Mouse (Mus musculus): ENCODE data around the gene Klf1. TPM values are rescaled to one million over a fixed set of nuclear protein-coding genes. Genes with fewer than 3 reads are reported as not detected.

Gene Klf1
- polyA plus RNA-seq (2016; fragmentation: Nextera tagmentation; extraction: Ambion mirVana), result 4.7 and 5.4 TPM in 2 replicates

DNA sequence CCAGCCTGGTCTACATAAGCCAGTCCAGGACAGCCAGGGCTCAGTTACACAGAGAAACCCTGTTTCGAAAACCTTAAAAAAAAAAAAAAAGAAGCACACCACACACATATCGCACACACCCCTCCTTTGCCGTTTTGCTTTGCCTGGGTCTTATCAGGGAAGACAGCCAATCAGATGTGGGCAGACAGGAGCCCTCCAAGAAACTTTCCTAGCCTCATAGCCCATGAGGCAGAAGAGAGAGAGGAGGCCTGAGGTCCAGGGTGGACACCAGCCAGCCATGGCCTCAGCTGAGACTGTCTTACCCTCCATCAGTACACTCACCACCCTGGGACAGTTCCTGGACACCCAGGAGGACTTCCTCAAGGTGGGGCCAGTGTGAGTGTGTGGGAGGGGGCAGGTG lies at the start of gene Klf1:
TSS of gene Klf1 (plus strand) at position 177 of the 400 bp plus-strand sequence.
- no peak for ATAC-seq (ENCODE audit: insufficient number of reproducible peaks, insufficient read depth, low FRiP score, low TSS enrichment)
- H3K4me3 ChIP-seq, result peak within 1 kb of the TSS; percentile 61
- 63% methylated on average over 3 of the region's 3 CpGs for WGBS
- H3K4me2 ChIP-seq (replicated peaks), result peak within 1 kb of the TSS; percentile 94
- H3K9ac ChIP-seq, result peak within 1 kb of the TSS; percentile 74
- H3K27ac ChIP-seq, result peak within 1 kb of the TSS; percentile 80
- H3K9me3 ChIP-seq, result no peaks in the 10 kb centered on the region
- H3K27me3 ChIP-seq, result no peaks in the 10 kb centered on the region
- H3K36me3 ChIP-seq, result no peaks in the 10 kb centered on the region
- H3K4me1 ChIP-seq, result peaks cover 5% of the 10 kb centered on the region; the same call in 1 of the 2 replicates

DNA sequence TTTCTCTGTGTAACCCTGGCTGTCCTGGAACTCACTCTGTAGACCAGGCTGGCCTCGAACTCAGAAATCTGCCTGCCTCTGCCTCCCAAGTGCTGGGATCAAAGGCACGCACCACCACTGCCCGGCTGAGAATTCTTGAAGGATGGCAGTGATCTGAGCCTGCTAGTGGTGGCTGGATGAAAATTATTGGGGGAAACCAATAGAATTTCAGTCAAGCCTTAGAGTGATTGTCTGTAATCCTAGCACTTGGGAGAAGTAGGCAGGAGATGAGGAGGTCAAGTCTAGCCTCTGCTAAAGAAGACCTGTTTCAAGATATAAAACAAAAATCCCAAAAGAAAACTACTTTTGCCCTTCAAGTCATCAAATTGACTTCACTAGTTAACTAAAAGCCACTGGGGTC lies 45.3 kb upstream of the Klf1 start:
- Histone ChIP-seq H3K27ac (no peak overlapping the region), H3K27me3 (no peaks in the 10 kb centered on the region), H3K4me3 (peak overlapping the region; percentile 97), H3K9me3 (no peaks in the 10 kb centered on the region), H3K4me1 (peaks cover 12% of the 10 kb centered on the region), H3K36me3 (peaks cover 23% of the 10 kb centered on the region), H3K4me2 (replicated peaks) (0 out of 2 replicates have a peak overlapping the region, but pooled peaks have one; percentile 92), H3K9ac (no peak overlapping the region)
- WGBS, result 97% methylated on average over 3 of the region's 3 CpGs
- ATAC-seq (ENCODE audit: insufficient number of reproducible peaks, insufficient read depth, low FRiP score, low TSS enrichment), result peak; percentile 13; the same call in 1 of the 2 replicates

DNA sequence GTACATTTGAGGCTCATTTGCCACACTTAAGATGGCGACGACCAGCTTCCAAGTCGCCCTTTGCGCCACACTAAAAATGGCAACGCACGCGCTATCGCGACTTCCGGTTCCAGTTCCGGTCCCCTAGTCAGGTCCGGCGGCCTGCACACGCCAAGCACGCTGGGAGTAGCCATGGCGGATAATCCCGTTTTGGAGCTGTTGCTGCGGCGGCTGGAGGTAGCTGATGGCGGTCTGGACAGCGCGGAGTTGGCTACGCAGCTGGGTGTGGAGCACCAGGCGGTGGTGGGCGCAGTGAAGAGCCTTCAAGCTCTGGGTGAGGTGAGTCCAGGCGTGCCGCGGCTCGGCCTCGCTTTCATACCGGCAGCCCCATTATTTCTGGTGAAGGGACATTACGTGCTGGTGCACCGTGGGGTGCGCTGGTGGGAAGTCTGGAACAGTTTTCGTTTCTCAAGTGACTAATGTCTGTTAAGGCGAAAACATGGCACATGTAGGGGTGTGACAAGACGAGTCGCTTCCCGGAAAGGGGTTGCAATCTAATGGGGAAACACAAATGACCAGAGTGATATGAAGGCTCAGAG lies 44.8 kb upstream of the Klf1 start, which contains the start of gene Farsa:
TSS of gene Farsa (plus strand) at position 126 of the 578 bp plus-strand sequence.
- ATAC-seq (ENCODE audit: insufficient number of reproducible peaks, insufficient read depth, low FRiP score, low TSS enrichment), result peak; percentile 80
- peaks cover 12% of the 10 kb centered on the region for H3K4me1 ChIP-seq
- H3K36me3 ChIP-seq, result peaks cover 28% of the 10 kb centered on the region

DNA sequence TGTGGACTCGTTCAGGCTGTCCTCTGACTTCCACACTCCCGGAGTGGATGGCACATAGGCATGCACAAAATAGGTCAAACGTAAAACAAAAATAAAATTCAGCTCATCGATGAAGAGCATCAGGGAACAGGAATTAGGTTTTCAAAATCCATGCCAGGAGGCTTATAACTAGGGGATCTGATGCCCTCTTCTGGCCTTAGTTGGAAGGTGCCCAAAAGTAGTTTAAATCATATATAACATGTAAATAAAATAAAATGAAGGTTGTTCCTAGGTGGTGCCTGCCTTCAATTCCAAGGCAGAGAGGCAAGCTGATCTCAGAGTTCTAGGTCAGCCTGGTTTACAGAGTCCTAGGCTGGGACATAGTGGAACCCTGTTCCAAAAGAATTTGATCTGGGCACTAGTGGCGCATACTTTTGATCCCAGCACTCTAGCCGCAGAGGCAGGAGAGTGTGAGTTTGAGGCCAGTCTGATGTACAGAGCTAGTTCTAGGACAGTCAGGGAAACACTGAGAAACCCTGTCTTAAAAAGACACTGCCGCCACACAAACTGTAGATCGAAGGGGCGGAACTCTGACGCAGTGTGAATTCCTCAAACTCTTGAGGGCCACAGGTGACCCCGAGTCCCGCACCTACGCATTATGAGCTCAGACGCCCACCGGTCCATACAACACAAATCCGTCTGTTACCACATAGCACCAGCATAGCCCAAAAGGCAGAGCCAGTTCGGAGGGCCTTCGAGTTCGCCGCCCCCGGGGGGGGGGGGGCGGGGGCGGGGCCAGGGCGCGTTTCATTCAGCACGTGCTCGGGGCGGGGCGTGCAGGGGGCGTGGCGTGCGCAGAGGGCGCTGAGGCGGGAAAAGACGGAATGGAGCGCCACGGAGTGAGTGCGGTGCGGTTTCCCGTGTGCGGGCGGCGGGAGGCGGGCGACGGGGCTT lies 30.1 kb upstream of the Klf1 start, which contains the start of gene Syce2:
TSS of gene Syce2 (plus strand) at position 736 of the 933 bp plus-strand sequence.
- peak; percentile 19; the same call in 1 of the 2 replicates for ATAC-seq (ENCODE audit: insufficient number of reproducible peaks, insufficient read depth, low FRiP score, low TSS enrichment)
- WGBS, result 14% methylated on average over 45 of the region's 46 CpGs
- no peak within 1 kb of the TSS for H3K27ac ChIP-seq
- H3K9me3 ChIP-seq, result no peaks in the 10 kb centered on the region
- H3K4me3 ChIP-seq, result peak within 1 kb of the TSS; percentile 39
- peaks cover 11% of the 10 kb centered on the region; the same call in 1 of the 2 replicates for H3K4me1 ChIP-seq
- peak within 1 kb of the TSS; percentile 88 for H3K4me2 ChIP-seq (replicated peaks)
- H3K27me3 ChIP-seq, result 0 out of 2 replicates have a peak, but pooled peaks cover 4% of the 10 kb centered on the region
- H3K9ac ChIP-seq, result peak within 1 kb of the TSS; percentile 59
- peaks cover 30% of the 10 kb centered on the region for H3K36me3 ChIP-seq

More for the DNA sequence above, 44.8 kb upstream of the Klf1 start, which contains the start of gene Farsa:
- H3K9me3 ChIP-seq, result no peaks in the 10 kb centered on the region
- H3K27ac ChIP-seq, result peak within 1 kb of the TSS; percentile 74
- no peaks in the 10 kb centered on the region for H3K27me3 ChIP-seq
- WGBS, result under 1% methylated on average over 39 of the region's 39 CpGs
- peak within 1 kb of the TSS; percentile 92 for H3K9ac ChIP-seq
- H3K4me2 ChIP-seq (replicated peaks), result peak within 1 kb of the TSS; percentile 92
- peak within 1 kb of the TSS; percentile 97 for H3K4me3 ChIP-seq

DNA sequence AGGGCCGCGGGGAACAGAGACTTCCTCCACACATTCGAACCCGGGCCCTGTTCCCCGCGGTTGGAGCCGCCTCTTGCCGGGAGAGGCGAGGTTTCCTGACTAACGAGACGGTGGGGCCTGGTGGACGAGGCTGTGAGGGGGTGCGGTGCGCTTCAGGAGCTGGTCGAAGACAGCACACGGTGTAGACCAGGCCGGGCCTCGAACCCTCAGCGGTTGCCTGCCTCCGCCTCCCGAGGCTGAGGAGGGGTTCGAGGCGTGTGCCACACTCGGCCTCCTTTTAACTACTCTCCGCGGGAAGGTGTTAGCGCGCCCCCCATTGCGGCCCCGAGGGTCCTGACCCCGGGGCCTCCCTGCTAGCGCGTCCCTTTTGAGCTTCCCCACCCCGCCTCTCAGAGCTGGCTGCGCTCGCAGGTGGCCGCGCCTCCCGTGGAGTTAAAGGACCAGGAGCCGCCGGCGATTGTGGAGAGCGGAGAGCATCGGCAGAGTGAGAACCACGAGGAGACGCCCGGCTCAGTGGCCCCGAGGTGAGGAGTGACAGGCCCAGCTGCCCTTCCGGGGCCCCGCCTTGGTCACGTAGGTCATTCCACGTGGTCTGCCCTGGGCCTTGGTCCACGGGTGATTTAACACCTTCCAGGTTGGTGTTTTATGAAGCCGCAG lies 29.3 kb upstream of the Klf1 start:
- ATAC-seq (ENCODE audit: insufficient number of reproducible peaks, insufficient read depth, low FRiP score, low TSS enrichment), result peak; percentile 65
- Histone ChIP-seq H3K9ac (peak overlapping the region; percentile 59), H3K27me3 (0 out of 2 replicates have a peak, but pooled peaks cover 4% of the 10 kb centered on the region), H3K9me3 (no peaks in the 10 kb centered on the region), H3K4me2 (replicated peaks) (peak overlapping the region; percentile 88), H3K4me1 (peaks cover 11% of the 10 kb centered on the region; the same call in 1 of the 2 replicates), H3K4me3 (peak overlapping the region; percentile 39), H3K36me3 (peaks cover 22% of the 10 kb centered on the region), H3K27ac (no peak overlapping the region)
- WGBS, result 3% methylated on average over 54 of the region's 54 CpGs

DNA sequence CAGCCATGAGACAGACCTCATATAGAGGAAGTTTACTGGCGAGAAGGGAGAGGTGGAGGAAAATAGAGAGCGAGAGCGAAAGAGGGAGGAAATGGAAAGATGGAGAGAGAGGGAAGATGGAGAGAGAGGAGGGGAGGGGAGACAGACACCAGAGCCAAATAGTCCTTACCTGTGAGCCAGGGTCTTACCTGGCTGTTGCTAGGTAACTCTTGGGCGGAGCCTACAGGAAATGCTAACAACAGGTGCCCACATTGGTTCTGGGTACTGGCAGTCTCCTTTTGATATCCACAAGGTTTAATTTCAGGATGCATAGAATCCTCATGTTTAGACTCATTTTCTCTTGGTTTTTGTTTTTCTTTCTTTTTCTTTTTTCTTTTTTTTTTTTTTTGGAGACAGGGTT lies 28.7 kb upstream of the Klf1 start:
- ATAC-seq (ENCODE audit: insufficient number of reproducible peaks, insufficient read depth, low FRiP score, low TSS enrichment), result no peak

DNA sequence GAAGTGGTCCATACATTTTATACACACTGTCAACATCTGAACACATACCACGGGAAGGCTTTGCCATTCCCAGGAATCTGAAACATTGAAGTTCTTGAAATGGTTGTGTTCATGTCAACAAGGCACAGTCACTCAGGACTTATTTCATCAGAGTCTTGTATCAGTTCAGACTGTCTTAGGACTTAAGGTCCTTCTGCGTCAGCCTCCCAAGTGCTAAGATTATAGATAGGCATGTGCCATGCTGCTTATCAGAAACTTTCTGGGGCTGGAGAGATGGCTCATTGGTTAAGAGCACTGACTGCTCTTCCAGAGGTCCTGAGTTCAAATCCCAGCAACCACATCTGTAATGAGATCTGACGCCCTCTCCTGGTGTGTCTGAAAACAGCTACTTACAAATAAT lies 27.4 kb upstream of the Klf1 start:
- 87% methylated on average over 3 of the region's 3 CpGs for WGBS
- ATAC-seq (ENCODE audit: insufficient number of reproducible peaks, insufficient read depth, low FRiP score, low TSS enrichment), result no peak
- 0 out of 2 replicates have a peak, but pooled peaks cover 4% of the 10 kb centered on the region for H3K27me3 ChIP-seq
- no peak overlapping the region for H3K4me2 ChIP-seq (replicated peaks)
- H3K9me3 ChIP-seq, result no peaks in the 10 kb centered on the region
- H3K36me3 ChIP-seq, result peaks cover 3% of the 10 kb centered on the region
- no peak overlapping the region for H3K4me3 ChIP-seq
- no peak overlapping the region for H3K27ac ChIP-seq
- H3K9ac ChIP-seq, result no peak overlapping the region
- H3K4me1 ChIP-seq, result peaks cover 11% of the 10 kb centered on the region; the same call in 1 of the 2 replicates

More for the DNA sequence above, 28.7 kb upstream of the Klf1 start:
- peak overlapping the region; percentile 88 for H3K4me2 ChIP-seq (replicated peaks)
- H3K9me3 ChIP-seq, result no peaks in the 10 kb centered on the region
- H3K27me3 ChIP-seq, result 0 out of 2 replicates have a peak, but pooled peaks cover 4% of the 10 kb centered on the region
- peak overlapping the region; percentile 59; the same call in 1 of the 2 replicates for H3K9ac ChIP-seq
- peaks cover 16% of the 10 kb centered on the region for H3K36me3 ChIP-seq
- peaks cover 11% of the 10 kb centered on the region; the same call in 1 of the 2 replicates for H3K4me1 ChIP-seq
- 63% methylated on average over 4 of the region's 4 CpGs for WGBS
- H3K4me3 ChIP-seq, result peak overlapping the region; percentile 39
- H3K27ac ChIP-seq, result no peak overlapping the region

DNA sequence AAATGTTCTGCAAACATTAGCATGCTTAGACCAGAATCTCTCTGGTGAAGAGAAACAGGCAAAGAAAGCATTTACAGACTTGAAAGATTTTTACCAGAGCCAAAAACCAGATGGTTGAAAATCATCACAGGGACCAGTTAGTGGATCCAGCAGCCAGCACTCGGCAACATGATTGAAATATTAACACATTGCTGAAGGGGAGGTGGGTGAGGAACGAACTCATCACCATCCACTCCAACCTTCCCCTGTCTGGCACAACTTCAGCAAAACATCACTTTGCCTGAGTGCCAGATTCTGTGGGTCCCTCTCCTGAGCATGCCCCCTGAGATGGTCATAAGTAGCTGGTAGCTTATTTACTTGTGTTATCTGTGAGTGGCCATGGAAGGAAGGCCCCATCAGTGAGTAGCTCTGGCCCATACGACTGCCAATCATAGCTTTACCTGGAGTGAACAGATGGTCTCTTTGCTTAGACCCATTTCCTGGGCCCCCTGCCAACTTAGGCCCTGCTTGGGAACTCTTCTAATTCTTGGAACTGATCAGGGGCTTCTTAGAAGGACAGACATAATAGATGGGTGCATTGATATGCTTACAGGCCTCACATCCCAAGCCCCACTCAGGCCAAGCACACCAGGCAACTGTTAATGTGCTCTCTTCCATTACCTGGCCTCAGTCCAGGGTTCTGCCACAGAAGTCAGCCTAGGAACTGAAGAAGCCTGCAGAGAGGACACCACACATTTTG lies 24.3 kb upstream of the Klf1 start:
- Histone ChIP-seq H3K4me1 (peaks cover 6% of the 10 kb centered on the region; the same call in 1 of the 2 replicates), H3K4me2 (replicated peaks) (no peak overlapping the region), H3K27me3 (0 out of 2 replicates have a peak, but pooled peaks cover 4% of the 10 kb centered on the region), H3K4me3 (no peak overlapping the region), H3K27ac (no peak overlapping the region), H3K9ac (no peak overlapping the region), H3K9me3 (no peaks in the 10 kb centered on the region), H3K36me3 (no peaks in the 10 kb centered on the region)
- ATAC-seq (ENCODE audit: insufficient number of reproducible peaks, insufficient read depth, low FRiP score, low TSS enrichment), result no peak
- 78% methylated on average over 3 of the region's 3 CpGs for WGBS

DNA sequence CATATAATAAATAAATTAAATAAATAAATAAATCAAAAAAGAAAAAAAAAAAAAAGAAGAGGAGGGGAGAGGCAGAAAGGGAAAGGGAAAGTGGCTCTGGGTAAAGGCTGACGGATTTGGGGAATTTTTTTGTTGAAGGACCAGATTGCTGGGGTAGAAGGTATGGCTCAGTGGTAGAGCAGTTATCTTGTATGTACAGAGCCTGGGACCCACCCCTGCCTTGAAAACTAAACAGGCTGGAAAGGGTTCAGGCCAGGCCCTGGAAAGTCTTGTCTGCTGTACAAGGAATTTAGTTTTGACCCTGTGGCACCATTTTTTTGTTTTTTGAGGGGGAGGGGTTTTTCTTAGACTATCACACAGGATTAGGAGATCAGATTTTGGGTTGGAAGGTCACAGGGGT lies 22.8 kb upstream of the Klf1 start:
- H3K27ac ChIP-seq, result no peak overlapping the region
- no peaks in the 10 kb centered on the region for H3K36me3 ChIP-seq
- 81% methylated on average over 1 of the region's 1 CpGs for WGBS
- H3K4me2 ChIP-seq (replicated peaks), result no peak overlapping the region
- H3K9me3 ChIP-seq, result no peaks in the 10 kb centered on the region
- no peaks in the 10 kb centered on the region for H3K4me1 ChIP-seq
- ATAC-seq (ENCODE audit: insufficient number of reproducible peaks, insufficient read depth, low FRiP score, low TSS enrichment), result no peak
- H3K4me3 ChIP-seq, result no peak overlapping the region
- no peaks in the 10 kb centered on the region for H3K27me3 ChIP-seq
- H3K9ac ChIP-seq, result no peak overlapping the region

DNA sequence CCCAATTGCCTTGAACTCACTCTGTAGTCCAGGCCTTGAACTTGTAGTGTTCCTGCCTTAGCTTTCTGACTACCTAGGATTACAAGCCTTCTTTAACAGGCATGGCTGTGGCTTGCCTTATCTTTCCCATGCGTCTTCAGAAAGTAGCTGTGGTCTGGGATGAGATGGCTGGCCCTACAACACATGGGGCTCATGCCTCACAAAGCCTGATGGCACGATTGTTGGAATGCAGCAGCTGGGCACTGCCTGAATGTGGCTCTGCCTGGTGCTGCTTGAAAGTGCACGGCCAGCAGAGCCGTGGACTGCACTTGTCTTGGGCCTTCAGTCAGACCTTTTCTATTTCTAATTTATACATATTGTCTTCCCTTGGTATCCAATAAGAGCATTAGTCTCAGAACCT lies 17.0 kb upstream of the Klf1 start:
- no peak for ATAC-seq (ENCODE audit: insufficient number of reproducible peaks, insufficient read depth, low FRiP score, low TSS enrichment)
- H3K4me3 ChIP-seq, result no peak overlapping the region
- peaks cover 30% of the 10 kb centered on the region for H3K36me3 ChIP-seq
- H3K9ac ChIP-seq, result no peak overlapping the region
- no peak overlapping the region for H3K4me2 ChIP-seq (replicated peaks)
- H3K9me3 ChIP-seq, result no peaks in the 10 kb centered on the region
- H3K4me1 ChIP-seq, result no peaks in the 10 kb centered on the region
- H3K27me3 ChIP-seq, result no peaks in the 10 kb centered on the region
- WGBS, result 89% methylated on average over 4 of the region's 4 CpGs
- no peak overlapping the region for H3K27ac ChIP-seq

All from embryonic facial prominence, embryonic 12.5 days (tissue).